Mouse (Mus musculus) limb, embryonic 11.5 days (tissue): ENCODE results near the gene Stx11. TPM values are rescaled to one million over a fixed set of nuclear protein-coding genes. Genes with fewer than 3 reads are reported as not detected.

ENCODE experiments used
- ATAC-seq: fragments of 200-750 bp; cut with Nextera tagmentation; 2 replicates; pipeline ENCODE4 v1.8.0; 2017; ENCODE audit warnings: low read depth; ENCODE audit not compliant: insufficient number of reproducible peaks, low FRiP score, low TSS enrichment
- DNase-seq: peaks from one replicate; pipeline ENCODE4 v3.0.0-alpha.2; 2015; ENCODE audit warnings: low spot score
- H3K27ac ChIP-seq: fragments of 300-500 bp; sonication (generic); replicated peaks from 2 replicates; pipeline ENCODE4 v1.5.1; 2014; ENCODE audit warnings: low read depth, mild to moderate bottlenecking, low read length
- H3K27me3 ChIP-seq: fragments of 300-500 bp; sonication (generic); 2 replicates; pipeline ENCODE4 v1.6.1; 2014; ENCODE audit warnings: mild to moderate bottlenecking, low read length, mixed read lengths; ENCODE audit not compliant: control insufficient read depth, insufficient read depth
- H3K36me3 ChIP-seq: fragments of 300-500 bp; sonication (generic); 2 replicates; pipeline ENCODE4 v1.6.1; 2014; ENCODE audit warnings: mild to moderate bottlenecking, low read length, moderate library complexity, mixed read lengths; ENCODE audit not compliant: control insufficient read depth, insufficient read depth
- H3K4me1 ChIP-seq: fragments of 300-500 bp; sonication (generic); 2 replicates; pipeline ENCODE4 v1.6.1; 2014; ENCODE audit warnings: low read length, mixed read lengths; ENCODE audit not compliant: control insufficient read depth, insufficient read depth
- H3K4me2 ChIP-seq: fragments of 300-500 bp; sonication (generic); 2 replicates; pipeline ENCODE4 v1.6.1; 2014; ENCODE audit warnings: low read depth, mild to moderate bottlenecking, moderate library complexity; ENCODE audit not compliant: severe bottlenecking
- H3K4me3 ChIP-seq: fragments of 300-500 bp; sonication (generic); 2 replicates; pipeline ENCODE4 v1.5.1; 2014; ENCODE audit warnings: low read depth, low read length
- H3K9ac ChIP-seq: fragments of 300-500 bp; sonication (generic); 2 replicates; pipeline ENCODE4 v1.6.1; 2014; ENCODE audit warnings: mild to moderate bottlenecking, low read length
- H3K9me3 ChIP-seq: fragments of 300-500 bp; sonication (generic); 2 replicates; pipeline ENCODE4 v1.6.1; 2016; ENCODE audit warnings: low read length; ENCODE audit not compliant: control insufficient read depth
- WGBS: fragments of 180-500 bp; shearing (Covaris S2); extraction: QIAGEN DNeasy Blood & Tissue Kit; methylation state at CpG from one replicate; pipeline ENCODE4 v1.1.7; 2014; 5-methylcytosine and 5-hydroxymethylcytosine counted together
- polyA plus RNA-seq: library from polyadenylated mRNA; unstranded; fragments of >200 nt; fragmentation: Nextera tagmentation; extraction: Ambion mirVana; gene quantifications from 2 replicates; pipeline ENCODE4 v1.2.1, GENCODE M21; 2014

The Stx11 gene
- polyA plus RNA-seq, 1 experiment from 2014 or later: 1.5 TPM

GRCm38 (mm10) chr10:12915826-12916225 lies 48.3 kb downstream of the Stx11 start:
- H3K36me3 ChIP-seq: no peaks in the 10 kb centered on the region
- no peak for DNase-seq
- no peak overlapping the region for H3K4me3 ChIP-seq

GRCm38 (mm10) chr10:12914203-12914602 lies 49.9 kb downstream of the Stx11 start:
- no peak overlapping the region for H3K27ac ChIP-seq
- ATAC-seq (no peak), DNase-seq (no peak)
- H3K9me3 ChIP-seq: no peaks in the 10 kb centered on the region
- H3K9ac ChIP-seq: no peak overlapping the region
- no peak overlapping the region for H3K4me2 ChIP-seq
- H3K36me3 ChIP-seq: no peaks in the 10 kb centered on the region
- WGBS: 94% methylated on average over 1 of the region's 1 CpGs
- no peaks in the 10 kb centered on the region for H3K27me3 ChIP-seq
- H3K4me3 ChIP-seq: no peak overlapping the region
- H3K4me1 ChIP-seq: no peaks in the 10 kb centered on the region

More at GRCm38 (mm10) chr10:12915826-12916225, 48.3 kb downstream of the Stx11 start:
- WGBS: 55% methylated on average over 7 of the region's 7 CpGs
- no peak overlapping the region for H3K4me2 ChIP-seq
- no peaks in the 10 kb centered on the region for H3K27me3 ChIP-seq
- ATAC-seq: no peak
- no peak overlapping the region for H3K9ac ChIP-seq
- H3K4me1 ChIP-seq: no peaks in the 10 kb centered on the region
- H3K27ac ChIP-seq: no peak overlapping the region
- no peaks in the 10 kb centered on the region for H3K9me3 ChIP-seq

- no peak overlapping the region for H3K4me2 ChIP-seq
- H3K27ac ChIP-seq: no peak overlapping the region
Observed at GRCm38 (mm10) chr10:12911981-12912530, 52.0 kb downstream of the Stx11 start.

GRCm38 (mm10) chr10:12911451-12911850 lies 52.6 kb downstream of the Stx11 start:
- no peak overlapping the region for H3K27ac ChIP-seq
- no peaks in the 10 kb centered on the region for H3K27me3 ChIP-seq
- no peak overlapping the region for H3K9ac ChIP-seq
- WGBS: 88% methylated on average over 13 of the region's 13 CpGs
- no peak overlapping the region for H3K4me3 ChIP-seq
- ATAC-seq: no peak
- H3K36me3 ChIP-seq: no peaks in the 10 kb centered on the region
- no peaks in the 10 kb centered on the region for H3K9me3 ChIP-seq
- no peak for DNase-seq
- H3K4me1 ChIP-seq: no peaks in the 10 kb centered on the region
- no peak overlapping the region for H3K4me2 ChIP-seq

More at GRCm38 (mm10) chr10:12911981-12912530, 52.0 kb downstream of the Stx11 start:
- DNase-seq (no peak), ATAC-seq (no peak; the same call in 1 of the 2 replicates)
- WGBS: 65% methylated on average over 11 of the region's 11 CpGs
- no peaks in the 10 kb centered on the region for H3K9me3 ChIP-seq
- no peaks in the 10 kb centered on the region for H3K27me3 ChIP-seq
- no peaks in the 10 kb centered on the region for H3K36me3 ChIP-seq
- no peak overlapping the region for H3K4me3 ChIP-seq
- H3K9ac ChIP-seq: no peak overlapping the region
- H3K4me1 ChIP-seq: no peaks in the 10 kb centered on the region

- no peaks in the 10 kb centered on the region for H3K36me3 ChIP-seq
- no peak overlapping the region for H3K4me3 ChIP-seq
- 92% methylated on average over 2 of the region's 2 CpGs for WGBS
- no peaks in the 10 kb centered on the region for H3K4me1 ChIP-seq
- no peaks in the 10 kb centered on the region for H3K9me3 ChIP-seq
- no peak overlapping the region for H3K4me2 ChIP-seq
- no peak overlapping the region for H3K27ac ChIP-seq
- no peak overlapping the region for H3K9ac ChIP-seq
- DNase-seq (no peak), ATAC-seq (no peak)
- H3K27me3 ChIP-seq: no peaks in the 10 kb centered on the region
Observed at GRCm38 (mm10) chr10:12909891-12910290, 54.2 kb downstream of the Stx11 start.

- ATAC-seq: no peak
Observed at GRCm38 (mm10) chr10:12909179-12909578, 54.9 kb downstream of the Stx11 start.

GRCm38 (mm10) chr10:12904140-12904528 lies 60.0 kb downstream of the Stx11 start:
- DNase-seq: no peak
- Histone ChIP-seq H3K4me2 (no peak overlapping the region), H3K4me3 (no peak overlapping the region), H3K36me3 (no peaks in the 10 kb centered on the region), H3K27me3 (no peaks in the 10 kb centered on the region), H3K9ac (no peak overlapping the region), H3K27ac (no peak overlapping the region), H3K9me3 (no peaks in the 10 kb centered on the region), H3K4me1 (no peaks in the 10 kb centered on the region)
- WGBS: 62% methylated on average over 5 of the region's 5 CpGs
- ATAC-seq: no peak

More at GRCm38 (mm10) chr10:12909179-12909578, 54.9 kb downstream of the Stx11 start:
- Histone ChIP-seq H3K27me3 (no peaks in the 10 kb centered on the region), H3K4me1 (no peaks in the 10 kb centered on the region), H3K9me3 (no peaks in the 10 kb centered on the region), H3K4me2 (no peak overlapping the region), H3K9ac (no peak overlapping the region), H3K27ac (no peak overlapping the region), H3K4me3 (no peak overlapping the region), H3K36me3 (no peaks in the 10 kb centered on the region)
- WGBS: 77% methylated on average over 1 of the region's 1 CpGs
- no peak for DNase-seq

- 90% methylated on average over 5 of the region's 5 CpGs for WGBS
- Histone ChIP-seq H3K4me3 (no peak overlapping the region), H3K27me3 (no peaks in the 10 kb centered on the region), H3K4me1 (no peaks in the 10 kb centered on the region), H3K27ac (no peak overlapping the region), H3K4me2 (no peak overlapping the region), H3K36me3 (no peaks in the 10 kb centered on the region), H3K9ac (no peak overlapping the region), H3K9me3 (no peaks in the 10 kb centered on the region)
- no peak for DNase-seq
- ATAC-seq: no peak
Observed at GRCm38 (mm10) chr10:12903440-12904139, 60.5 kb downstream of the Stx11 start.
